Mouse (Mus musculus) activated CD4-positive, CD25-positive, alpha-beta regulatory T cell, adult 4 months (primary cell): Measurements from ENCODE around the gene Mecom. TPM values are rescaled to one million over a fixed set of nuclear protein-coding genes. Genes with fewer than 3 reads are reported as not detected.
"Not testable (repeated sequence)": the region's sequence is repeated elsewhere in the genome, so short reads cannot be mapped to it uniquely, and the experiment has no call there.

Experiments used
- ATAC-seq: one replicate; pipeline ENCODE4 v1.8.0; 2017
- polyA plus RNA-seq, 2 experiments: library from polyadenylated mRNA; unstranded; fragments of 100-300 nt; shearing (Covaris generic); gene quantifications; one replicate each; pipeline ENCODE4 v1.2.1; 2017

The Mecom gene
- polyA plus RNA-seq, 2 experiments from 2014 or later: not detected

DNA sequence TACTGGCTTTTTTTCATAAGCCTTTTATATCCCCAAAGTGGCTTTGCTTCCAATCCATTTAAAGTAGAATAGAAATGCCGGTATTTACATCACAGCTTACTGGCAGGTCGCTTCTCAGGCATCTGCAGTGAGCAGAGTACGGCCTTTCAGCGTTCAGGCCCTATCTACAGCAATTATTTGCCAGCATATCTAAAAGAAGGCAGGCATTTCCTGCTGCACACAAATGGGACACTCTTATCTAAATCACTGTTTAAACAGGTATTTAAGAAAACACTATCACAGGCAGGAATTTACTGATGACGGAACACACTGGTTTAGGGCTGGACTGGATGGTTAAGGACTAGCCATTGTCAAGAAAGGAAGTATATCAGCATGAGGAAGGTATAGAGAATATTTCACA lies 301.9 kb downstream of the Mecom start:
- no peak for ATAC-seq

DNA sequence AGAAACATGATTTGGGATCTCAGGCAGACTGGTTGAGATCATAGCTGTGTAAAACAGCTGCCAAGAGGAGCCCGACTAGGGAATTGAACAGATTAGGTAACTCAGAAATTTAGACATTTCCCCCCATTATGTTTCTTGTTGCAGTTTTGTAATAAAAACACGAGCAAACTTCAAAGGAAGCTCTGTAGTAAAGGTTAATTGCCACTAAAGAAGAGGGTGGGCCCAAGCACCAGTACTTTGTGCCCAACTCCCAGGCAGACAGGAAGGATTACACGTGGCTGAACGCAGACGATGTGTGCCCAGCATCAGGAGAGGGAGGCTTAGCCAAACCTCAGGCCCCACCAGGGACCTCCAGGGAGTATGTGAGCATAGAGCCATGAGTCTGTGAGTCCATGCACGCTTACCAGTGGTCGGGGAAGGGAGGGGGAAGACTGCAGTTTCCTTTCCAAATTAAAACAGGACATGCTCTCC lies 303.4 kb downstream of the Mecom start:
- no peak for ATAC-seq

DNA sequence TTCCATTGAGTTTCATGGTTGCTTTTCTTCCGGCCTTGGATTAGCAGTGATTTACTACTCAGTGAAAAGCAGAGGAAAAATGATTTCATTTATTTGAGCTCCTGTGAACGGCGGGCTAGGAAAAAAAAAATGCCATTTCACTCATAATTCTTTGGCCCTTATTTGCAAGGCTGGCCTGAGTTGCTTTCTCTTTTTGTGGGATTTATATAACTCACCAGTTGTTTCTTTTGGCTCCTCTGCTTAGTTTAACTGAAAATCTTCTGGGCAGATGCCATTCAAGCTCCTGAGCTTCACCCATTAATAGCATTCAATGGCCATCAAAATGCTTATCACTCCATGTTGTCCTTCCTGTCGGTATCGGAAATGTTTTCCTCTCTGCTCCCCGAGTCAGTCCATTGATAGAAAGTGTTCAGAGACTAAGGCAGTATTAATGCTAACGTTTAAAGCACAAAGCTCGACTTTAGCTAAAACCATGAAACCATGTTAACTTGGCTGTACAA lies 304.0 kb downstream of the Mecom start:
- no peak for ATAC-seq

DNA sequence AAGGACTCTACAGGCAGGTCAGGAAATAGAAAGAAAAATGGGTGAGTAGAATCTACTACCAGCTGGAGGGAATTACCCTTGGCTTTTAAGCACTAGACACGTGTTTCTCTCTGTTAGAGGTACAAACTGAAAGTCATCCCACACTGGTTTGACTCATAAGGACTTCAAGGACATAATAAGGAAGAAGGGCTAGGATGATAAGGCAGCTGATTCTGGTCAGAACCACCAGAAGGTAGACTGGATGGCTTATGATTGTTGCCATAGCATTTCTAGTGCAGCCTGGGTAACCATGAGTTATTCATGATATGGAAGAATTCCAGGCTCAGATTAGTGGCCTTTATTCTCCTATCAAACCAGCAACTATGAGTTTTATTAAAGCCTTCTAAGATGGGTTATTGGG lies 308.4 kb downstream of the Mecom start:
- no peak for ATAC-seq

DNA sequence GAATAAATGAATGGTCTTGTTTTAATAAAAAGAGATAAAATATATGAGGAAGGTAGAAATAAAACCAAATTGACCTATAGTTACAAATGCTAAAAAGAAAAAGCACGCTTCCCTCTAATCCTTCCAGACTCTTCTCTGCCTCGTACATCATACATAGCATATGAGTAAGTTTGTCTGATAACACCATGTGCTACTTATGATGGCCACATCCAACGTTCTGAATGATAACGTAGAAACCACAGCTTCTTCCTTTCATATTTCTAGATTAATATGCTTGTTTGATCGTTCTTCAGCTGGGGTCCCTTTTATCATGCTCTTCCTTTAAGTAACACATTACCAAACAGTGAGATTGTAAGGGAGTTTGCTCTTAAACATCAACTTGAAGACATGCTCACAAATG lies 310.3 kb downstream of the Mecom start:
- no peak for ATAC-seq

DNA sequence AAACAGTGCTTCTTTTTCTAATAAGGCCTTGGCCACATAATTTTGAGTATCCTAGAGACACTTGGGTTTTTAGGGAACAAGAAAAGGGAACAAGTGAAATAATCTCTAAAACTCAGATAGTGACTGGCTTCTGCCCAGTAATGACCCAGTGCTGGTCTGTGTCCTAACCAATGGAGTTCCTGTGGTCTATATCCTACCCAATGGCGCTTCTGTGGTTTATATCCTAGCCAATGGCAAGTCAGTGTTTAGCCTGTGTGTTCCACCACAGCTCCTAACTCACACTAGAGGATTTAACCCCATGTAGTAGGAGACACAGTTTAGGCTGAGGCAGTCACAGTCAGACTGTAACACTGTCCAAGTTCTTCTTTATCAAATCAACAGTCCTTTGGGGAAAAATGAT lies 313.8 kb downstream of the Mecom start:
- ATAC-seq: no peak

DNA sequence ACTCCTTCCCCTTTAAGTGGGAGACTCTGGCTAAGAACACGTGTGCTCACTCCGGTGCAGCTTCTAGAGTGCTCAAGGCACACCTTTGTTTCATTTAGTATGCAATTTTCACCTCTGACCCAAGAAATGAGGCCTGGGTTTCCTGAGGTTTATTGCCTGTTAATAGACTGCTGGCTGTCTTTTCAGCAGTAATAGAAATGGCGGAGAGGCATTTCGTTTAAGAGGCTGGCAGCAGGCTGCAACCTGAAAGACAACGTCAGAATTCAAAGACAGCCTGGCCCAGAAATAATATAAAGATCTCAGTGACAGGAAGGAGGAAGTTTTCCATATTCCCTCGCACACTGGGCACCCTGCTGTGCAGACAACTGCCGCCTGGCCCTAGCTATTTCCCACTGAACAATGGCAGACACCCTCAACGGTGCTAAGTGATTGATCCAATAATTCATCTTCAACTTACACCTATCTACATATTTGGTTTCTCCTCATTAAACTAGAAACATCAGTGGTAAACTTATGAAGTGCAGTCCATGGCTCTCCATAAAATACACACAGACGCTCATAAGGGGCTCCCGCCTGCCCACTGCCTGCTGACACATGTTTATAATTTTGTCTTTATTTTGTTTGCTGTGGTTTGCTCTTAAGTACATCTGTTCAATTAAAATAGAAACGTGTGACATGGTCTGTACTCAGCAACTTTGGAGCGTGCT lies 319.7 kb downstream of the Mecom start:
- ATAC-seq: no peak

DNA sequence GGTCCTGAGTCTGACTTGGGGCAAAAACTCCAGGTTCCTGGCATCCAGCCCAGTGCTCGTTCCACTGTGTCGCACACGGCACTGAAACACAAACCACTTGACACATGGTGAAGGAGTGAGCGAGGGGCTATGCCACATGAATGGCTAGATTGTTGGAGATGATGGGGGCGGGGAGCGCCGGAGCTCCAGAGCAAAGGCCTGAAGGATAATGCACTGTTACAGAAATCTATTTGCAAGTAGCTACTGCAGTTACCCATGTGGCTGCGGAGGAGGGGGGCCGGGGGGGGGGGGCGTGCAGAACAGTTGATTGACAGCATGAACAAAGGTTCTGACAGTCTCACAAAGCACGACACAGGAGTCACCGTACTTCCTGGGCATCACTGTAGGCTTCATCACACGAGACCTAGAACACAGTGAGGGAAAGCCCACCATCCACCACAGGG lies 320.9 kb downstream of the Mecom start:
- ATAC-seq: no peak

DNA sequence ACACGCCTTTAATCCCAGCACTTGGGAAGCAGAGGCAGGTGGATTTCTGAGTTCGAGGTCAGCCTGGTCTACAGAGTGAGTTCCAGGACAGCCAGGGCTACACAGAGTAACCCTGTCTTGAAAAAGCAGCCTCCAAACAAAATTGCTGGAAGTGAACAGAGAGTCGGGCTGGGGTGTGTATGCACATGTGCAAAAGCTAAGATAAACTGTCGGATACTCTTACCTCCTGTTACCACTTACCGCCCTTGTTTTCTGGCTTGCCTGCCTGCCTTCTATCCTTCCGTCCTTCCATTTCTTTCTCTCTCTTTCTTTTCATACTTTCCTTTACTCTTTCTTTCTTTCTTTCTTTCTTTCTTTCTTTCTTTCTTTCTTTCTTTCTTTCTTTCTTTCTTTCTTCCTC lies 322.6 kb downstream of the Mecom start:
- not testable (repeated sequence) for ATAC-seq

DNA sequence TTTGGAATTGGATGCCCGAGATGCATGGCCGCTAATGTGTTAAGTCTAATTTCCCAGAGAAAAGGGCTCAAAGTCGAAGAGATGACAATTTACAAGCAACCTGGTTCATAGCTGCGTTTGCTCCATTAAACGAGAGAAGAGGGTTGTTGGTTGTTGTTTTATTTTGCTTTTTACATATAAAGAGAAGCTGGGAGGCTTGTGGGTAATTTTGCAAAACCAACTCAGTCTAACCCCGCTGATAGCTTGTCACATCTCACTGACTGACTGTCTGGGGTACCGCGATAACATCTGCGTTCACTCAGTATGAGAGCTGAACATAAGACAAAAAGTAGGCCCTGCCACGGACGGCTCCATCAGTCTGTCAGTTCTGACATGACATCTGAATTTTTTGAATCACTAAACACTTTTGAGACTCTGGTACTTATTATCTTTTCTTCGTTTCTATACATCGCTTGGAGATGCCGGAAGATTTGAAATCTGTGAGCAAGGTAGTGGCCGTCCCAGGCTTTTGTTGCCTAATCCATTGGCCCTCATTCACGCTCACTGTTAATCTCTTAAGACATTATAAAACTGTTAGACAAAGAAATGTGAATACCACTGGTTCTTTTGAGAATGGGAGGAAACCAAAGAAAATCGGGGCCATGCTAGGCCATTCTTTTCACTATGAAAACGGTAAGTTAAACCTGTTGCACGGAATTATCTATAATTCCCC lies 327.0 kb downstream of the Mecom start:
- no peak for ATAC-seq

DNA sequence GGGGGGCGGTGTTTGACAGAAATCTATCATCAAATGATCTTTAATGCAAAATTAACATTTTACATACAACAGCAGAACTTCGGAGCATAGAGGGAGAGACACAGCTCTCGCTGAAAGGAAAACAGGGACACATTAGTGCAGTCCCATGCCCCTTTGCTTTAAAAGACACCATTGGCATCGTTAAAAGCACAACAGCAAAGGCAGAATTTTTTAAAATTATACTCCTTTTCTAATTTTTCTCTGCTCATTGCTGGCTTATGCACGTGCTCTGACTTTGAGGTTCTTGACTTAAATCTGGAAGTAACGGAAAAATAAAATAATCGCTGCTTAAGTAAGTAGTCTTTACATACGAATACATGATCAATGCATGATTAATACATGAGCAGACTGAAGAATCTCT lies 327.9 kb downstream of the Mecom start:
- ATAC-seq: no peak

DNA sequence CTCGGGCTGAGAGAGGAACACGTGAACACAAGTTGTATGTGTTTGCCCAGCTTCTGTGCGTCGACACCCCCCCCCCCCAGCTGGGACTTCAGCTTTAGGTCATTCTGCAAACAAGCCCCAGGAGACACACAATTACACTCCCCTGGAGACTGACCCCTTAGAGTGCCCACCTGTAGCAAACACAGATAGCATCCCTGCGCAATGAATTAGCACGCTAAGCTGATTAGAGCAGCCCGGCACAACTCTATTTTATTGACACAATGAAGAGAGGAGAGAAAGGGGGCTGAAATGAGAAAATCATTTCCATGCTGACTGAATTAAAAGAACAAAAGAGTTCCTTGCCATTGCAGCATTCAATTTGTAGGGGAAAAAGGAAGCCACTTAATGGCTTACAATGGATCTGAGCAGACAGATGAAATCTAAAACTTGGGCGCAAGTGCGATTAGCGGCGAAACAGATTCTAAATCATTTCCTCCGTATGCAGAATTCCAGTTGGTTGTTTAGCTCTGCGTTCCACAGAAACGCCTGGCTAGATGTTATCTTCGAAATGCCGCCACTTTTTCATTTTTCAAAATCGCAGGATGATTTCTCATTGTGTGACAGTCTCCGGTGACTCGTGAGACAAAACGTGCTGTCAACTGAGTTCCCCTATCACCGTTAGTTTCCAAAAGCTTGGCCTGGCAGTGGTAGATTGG lies 328.5 kb downstream of the Mecom start:
- no peak for ATAC-seq

DNA sequence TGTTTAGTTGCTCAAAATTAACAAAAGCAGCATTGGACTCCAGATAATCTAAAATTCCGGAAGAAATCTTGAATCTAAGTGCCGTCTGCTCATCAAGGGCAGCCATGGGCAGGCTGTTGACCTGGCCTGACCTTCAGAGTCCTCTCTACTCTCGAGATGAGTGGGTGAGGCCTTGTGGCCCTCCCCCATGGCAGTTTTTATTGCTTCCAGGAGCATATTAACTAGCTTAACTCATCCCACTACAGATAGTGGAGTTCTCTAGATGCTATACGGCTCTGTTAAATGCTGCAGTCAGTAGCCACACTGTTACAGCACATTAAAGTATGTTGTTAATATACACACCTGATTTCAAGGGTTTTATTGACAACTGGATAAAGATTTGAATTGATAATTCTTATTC lies 333.2 kb downstream of the Mecom start:
- no peak for ATAC-seq

DNA sequence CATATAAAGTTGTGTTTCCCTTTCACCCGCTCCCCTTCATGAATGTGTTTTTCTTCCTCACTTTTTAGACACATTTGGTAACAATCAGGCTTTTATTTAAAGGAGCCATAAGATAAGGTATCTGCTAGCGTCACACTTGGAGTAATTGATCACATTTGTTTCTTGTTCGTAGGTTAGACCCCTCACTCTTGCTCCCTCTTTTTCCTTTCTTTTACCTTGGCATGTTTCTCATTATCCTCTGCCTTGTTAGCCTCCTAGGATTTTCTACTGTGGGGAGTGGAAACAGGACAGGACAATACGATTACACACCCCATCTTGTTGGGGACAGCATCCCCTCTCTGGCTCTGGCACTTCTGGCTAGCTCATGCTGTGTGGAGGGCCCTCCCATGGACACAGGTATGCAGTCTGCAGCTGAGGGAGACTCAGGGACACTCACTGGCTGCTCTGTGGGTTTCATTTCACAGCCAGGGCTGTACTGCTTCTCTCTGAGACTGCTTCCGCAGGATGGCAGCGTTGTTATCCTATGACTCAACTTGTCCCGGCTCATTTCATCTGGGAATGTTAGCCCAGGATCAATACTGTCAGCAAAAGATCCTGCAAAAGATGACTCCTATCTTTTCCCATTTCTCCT lies 334.2 kb downstream of the Mecom start:
- no peak for ATAC-seq

DNA sequence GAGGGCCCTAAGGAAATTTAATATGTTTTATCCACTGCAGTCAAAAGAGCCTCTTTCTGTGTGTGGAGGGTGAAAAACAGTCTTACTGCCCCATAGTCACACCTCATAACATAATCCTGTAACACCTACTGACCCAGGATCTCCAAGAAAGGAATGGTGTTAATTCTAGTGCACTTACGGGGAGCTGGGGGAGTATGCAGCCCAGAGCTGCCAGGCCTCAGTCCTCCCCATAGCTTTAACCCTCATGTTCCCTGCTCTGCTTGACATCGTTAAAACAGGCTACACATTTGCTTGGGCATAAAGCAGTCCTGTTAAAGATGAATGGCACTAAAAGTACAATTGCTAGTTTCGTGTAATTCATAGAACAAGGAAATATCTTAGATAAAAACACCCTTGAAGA lies 335.0 kb downstream of the Mecom start:
- no peak for ATAC-seq

DNA sequence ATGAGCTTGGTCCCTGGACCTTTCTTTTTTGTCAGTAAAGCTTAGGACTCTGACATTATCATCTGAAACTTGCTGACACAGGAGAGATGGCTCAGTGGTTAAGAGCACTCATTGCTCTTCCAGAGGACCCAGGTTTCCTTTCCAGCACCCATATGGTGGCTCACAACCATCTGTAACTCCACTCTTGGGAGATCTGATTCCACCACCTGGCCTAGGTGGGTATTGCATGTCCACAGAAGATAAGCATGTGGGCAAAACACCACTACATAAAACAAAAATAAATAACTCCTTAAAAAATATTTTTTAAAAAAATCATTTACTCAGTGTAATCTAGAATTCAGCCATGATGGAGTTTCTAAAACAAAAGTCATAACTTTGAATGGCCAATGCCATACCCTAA lies 338.7 kb downstream of the Mecom start:
- ATAC-seq: no peak

DNA sequence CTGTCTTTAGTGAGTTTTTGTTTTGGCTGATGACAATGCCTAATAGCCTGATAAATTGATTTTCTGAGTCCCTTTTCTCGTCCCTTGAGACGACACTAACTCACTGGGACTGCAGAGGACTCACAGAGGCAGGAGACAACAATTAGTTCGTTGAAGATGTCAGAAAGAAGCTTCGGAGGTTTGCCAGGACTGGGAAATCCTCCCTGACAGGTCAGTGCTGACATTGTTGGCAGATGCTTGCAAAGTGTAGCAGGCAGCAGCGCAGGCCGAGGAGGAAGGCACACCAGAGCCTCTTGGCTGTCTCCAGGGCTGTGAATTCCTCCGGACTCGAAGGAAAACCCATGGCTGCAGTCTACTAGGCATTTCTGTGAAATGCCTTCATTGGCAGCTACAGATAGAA lies 339.9 kb downstream of the Mecom start:
- ATAC-seq: no peak

DNA sequence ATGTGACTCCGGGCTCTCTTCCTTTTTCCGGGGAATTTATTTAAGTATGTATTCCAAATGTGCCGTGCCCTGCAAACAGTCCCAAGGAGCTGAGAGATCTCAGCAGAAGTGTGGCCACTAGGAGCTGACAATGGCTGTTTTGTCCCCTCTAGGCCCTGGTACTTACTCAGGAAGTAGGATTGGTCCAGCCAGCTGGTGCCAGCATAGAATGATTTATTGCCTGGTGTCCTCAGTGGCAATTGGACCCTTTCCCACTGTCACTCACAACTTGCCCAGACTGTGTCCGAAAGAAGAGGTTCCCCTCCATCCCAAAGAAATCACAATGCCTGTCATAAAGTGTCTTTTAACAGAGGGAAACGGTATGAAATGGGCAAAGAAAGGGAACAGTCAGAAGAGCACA lies 340.4 kb downstream of the Mecom start:
- no peak for ATAC-seq

DNA sequence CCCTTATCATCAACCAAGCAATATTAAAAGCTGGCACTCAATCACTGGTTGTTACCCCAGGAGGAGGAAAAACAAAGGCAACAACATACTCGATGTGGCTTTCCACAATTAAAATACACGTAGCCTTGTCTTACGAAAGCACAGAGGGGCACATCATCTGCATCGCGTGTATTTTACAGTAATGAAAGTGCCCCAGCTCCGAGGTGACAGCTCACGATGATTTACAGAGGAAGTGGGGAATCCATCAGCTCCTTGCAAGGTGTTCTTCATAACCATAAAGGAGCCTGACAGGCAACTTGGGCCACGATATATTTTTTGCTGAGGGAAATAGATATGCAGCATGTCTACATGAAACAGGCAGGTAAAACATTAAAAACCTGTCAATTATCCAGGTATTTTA lies 341.7 kb downstream of the Mecom start:
- no peak for ATAC-seq

DNA sequence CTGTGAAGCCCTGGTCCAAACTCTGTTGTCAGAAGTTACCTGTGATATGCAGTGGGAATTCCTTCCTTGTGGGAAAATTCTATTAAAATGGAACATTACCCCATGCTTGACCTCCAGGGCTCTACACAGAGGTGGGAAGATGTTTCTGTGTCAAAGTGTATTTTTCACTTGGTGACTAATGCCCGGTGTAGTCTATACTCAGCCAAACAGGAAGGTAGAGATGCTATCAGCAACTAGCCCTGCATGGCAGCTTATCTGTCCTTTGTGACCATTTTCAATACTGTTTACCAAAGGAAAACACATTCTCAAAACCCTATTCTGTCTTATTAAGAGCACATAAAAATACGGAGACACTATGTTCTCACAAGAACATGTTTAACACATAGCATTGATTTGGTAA lies 344.0 kb downstream of the Mecom start:
- ATAC-seq: no peak

DNA sequence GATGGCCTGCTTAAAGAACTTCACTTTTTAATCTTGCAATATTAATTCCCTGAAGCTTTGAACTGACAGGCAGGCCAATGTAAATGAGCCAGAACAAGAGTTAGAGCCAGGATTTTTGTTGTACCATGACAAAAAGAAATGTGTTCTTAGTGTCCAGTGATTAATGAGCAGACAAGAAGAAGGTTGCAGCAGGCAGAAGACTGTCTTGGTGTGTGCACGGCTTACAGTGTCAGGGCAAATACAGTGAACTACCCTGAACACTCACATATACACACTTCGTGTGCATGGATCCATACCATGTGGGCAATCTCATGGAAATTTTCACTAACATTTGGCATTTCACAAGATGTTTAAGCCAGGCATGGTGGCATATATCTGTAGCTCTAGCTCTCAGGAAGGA lies 349.0 kb downstream of the Mecom start:
- ATAC-seq: no peak

DNA sequence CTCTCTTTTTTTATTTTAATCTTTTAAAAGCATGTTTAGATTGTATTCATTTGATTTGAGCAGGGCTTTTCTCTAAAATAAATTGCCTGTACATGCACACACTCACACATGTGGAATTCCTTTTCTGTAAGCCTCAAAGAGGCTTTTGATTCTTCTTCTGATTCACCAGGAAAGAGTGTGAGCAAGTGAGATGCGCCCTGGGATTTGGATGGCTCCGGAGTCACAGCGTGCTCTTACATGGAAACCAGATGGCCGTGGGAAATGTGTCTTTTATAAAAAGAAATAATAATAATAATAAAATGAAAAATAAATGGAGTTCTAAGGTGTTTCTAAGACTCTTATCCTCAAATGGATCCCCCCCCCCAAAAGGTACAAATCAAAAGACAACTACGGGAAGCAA lies 349.6 kb downstream of the Mecom start:
- ATAC-seq: no peak

DNA sequence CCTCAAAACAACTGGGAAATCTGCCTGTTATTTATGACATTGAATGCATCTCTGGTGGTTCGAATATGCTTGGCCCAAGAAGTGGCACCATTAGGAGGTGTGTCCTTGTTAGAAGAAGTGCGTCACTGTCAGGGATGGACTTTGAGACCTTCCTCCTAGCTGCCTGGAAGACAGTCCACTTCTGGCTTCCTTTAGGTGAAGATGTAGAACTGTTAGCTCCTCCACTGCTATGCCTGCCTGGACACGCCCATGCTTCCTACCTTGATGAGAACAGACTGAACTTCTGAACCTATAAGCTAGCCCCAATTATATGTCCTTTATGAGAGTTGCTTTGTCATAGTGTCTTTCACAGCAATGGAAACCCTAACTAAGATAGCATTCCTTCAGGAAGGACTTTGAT lies 352.6 kb downstream of the Mecom start:
- no peak for ATAC-seq
